Mouse (Mus musculus): ENCODE results near the gene Dnajc19.
"Not testable (repeated sequence)": the region's sequence is repeated elsewhere in the genome, so short reads cannot be mapped to it uniquely, and the experiment has no call there.

Dnajc19 gene

DNA sequence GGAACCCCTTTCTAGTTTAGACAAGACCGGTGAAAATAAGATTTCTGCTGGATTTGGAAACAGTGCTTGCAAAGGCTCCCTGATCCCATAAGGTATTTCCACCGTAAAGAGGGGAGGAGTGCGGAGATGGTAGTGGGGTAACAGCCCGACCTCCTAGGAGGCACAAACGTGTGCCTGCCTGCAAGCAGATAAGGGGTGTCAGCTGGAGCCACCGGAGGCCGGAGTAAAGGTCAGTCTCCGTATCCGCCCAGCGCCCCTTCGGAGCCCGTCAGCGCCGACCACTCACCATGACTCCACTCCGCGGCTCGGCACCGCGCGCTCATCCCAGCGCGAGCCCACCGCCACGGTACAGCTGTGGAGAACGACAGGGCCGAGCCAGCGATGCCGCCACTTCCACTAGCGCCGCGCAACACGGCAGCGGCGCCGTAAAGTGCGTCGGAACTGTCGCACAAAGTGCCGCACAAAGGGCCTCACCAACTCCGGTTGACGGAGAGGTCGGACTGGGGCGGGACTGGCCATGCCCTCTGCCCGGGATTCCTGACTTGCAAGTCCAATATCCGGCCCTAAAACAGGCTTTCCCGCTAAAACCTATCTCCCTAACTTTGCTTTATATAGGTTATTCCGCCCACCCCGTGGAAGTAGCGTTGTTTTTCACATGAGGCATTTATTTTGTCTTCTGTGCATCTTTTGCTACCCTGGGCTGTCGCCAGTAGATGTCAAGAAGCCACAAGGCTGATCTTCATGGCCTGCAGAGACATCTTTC is at the start of gene Dnajc19:
TSS of gene Dnajc19 (minus strand) at position 422 of the 763 bp plus-strand sequence.
- peak; percentile 97 to 98 for DNase-seq

DNA sequence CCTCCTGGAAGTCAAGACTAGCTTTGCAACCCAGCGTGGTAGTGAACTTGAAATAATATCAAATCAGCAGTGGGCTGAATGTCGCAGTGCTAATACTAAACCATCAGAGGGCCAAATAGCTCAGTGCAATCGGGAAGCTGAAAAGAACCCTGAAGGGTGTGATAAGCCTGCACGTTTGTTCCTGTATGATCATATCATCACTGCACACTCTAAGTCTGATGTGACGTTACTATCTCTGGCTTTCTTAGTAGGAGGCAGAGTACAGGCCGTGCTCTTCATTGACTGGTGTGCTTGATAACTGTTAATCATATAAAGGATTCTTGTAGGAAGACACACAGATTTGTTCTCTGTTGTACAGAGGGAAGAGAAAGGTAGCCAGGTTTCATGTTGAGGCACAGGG is 48.8 kb upstream of the Dnajc19 start:
- DNase-seq: no peak

DNA sequence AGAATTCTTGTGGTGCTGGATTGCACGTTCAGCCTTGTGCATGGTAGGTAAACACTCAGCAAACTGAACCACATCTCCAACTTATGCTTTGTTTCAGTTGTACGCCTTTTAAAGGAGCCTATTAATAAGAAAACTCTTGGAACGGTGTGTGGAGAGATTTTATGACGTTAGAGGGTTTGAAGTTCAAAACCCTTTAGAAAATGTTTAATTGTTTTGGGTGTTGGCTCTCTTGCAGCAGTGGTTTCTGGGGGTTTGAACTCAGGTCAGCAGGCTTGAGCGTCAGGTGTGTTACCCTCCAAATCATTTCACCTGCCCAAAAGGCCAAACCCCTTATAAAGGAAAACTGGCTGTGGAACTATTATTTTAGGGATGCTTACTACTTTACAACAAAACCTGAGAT is 40.2 kb upstream of the Dnajc19 start:
- no peak for DNase-seq

DNA sequence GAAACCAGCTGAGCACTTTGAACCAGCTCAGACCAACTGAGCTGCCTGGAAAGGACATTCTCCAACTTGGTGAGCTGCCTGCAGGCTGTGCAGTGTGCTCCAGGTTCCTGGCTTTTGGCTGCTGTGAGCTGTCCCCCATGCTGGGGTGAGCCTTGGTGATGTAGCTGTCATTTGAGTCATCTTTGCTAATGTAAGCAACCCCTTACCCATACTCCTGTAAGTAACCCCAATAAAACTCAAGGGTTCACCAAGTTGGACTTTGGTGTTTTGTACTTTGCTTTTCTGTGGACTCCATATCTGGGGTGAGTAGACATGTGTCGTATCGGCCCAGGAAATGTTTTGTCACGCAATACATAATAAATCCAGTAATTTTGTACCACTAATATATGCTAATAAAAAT is 39.7 kb upstream of the Dnajc19 start:
- no peak for DNase-seq

DNA sequence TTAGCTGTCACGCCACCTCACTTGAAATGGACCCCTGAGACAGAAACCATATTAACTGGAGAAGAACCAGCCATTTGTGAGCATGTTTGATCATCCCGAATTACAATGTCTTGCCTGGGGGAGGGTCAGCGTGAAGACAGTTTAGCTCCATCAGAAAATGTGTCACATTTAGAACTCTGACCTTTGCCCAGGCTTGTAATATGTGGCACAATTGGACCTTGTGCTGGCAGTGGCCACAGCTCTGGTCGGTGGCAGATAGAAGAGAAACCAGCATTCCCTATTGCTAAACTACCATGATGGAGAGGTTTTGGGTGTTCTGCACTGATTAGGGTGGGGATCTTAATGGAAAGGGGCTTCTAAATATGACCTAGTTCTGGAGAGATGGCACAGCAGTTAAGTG is 38.7 kb upstream of the Dnajc19 start:
- no peak for DNase-seq

DNA sequence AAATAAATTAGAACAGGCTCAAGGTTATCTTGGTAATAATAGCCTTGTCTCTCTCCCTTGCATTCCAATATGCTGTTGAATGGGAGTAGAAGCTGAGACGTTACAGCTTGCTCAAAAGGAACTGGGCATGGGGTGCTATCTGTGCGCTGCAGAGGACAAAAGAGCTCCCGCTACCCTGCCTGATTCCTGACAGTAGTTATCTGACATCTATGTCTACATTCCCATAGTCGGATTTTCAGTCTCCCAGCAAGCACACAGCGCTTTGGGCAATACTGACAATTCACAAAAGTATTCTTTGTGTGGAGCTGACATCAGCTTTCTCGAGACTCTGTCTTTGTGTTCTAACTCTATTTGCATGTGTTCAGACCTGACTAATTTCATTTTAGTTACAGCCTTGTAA is 34.7 kb upstream of the Dnajc19 start:
- DNase-seq: no peak

DNA sequence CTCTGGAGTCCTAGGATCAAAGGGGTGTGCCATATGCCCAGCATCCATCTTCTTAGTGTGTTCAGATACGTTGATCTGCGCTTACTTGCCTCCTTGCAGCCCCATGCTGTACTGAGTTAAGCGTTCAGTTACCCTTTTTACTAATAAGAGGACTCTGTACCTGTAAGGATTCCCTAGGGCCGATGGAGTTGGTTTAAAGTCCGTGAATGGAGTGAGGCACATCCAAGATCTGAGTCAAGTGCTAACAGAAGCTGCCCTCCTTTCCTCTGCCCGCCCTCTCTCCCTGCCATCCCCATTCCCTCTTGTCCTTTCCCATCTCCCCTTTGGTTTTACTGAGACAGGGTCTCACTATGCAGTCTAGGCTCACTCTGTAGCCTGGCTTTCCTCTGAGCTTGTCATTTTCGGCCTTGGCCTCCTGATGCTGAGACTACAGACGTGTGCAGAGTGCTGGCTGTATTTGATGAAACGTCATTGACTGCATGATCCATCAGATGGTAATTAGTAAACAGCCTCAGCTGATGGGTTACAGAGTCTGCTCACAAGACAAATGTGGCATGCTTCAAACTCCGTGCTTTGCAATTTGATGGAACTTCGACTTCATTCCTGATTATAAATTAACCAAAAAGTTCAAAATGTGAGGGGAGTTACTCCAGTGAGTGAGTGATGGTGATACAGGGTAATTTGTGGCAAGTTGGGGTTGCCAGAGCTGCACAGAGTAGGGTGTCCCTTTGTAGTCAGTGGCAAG is 31.0 kb upstream of the Dnajc19 start:
- DNase-seq: no peak

DNA sequence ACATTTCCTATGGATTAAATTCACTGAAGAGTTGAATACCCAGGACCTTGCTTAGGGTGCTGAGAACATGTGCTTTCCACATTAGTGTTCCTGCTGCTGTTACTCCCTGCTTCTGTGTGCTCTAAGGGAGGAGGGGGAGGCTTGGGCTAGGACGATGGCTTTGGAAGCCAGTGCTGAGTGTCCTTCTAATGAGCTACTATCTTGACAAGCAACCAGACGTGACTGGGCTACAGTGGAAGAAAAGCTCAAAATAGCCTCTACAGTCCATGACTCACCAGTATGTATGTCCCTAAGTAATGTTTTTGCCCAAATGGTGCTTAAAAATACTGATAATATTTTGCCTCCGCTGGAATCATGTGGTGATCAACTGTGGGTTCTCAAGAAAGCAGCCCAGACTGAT is 26.5 kb upstream of the Dnajc19 start:
- DNase-seq: no peak

DNA sequence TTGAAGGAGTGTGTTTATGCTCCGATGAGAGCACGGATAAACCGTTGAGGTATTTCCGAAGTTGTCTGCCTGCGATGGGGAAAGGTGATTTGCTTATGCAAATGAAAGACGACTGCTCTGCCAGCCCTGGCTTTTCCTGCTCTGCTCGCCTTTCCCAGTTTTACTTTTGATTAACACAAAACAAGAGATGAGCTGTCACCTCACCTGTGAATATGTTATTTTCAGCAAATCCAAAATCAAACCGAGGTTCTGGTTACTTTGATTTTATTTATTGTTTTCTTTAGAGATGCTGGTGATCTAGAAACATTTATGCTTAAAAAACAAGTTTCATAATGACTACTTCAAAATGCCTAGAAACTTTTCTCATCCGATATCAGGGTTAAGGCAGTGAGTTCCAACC is 25.3 kb upstream of the Dnajc19 start:
- DNase-seq: no peak

DNA sequence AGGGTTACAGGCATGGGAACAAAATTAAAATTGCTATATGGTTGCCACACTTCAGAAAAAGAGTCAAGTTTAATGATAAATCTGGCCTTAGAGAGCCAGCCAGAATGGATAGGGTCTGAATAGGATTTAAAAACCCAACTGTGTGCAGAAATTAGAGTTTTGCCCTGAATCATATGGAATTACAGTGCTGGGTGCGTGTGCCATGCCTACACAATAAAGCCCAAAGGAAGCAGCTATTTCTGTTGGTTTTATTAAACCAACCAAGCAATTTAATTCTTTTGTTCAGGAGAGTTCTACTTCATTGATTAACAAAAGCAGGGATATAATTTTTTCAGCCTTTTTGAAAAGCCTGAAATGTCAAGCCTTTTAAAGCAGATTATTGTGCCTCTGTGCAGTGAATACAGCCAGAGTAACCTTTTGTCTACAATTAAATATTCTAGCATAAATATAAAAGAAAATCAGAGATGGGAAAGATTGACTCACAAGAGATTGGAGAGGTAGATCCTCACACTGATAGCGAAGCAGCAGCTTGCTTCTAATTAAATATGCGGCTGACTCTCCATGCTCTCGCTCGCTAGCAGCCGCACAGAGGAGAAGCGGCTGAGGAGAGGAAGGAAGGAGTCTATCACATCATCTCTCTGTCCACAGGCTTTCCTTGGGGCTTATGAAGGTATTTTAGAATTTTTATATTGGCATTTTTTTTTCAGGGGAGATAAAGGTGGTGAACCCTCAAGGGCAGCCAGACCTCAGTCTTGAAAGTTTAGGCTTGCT is 23.0 kb upstream of the Dnajc19 start:
- no peak for DNase-seq

DNA sequence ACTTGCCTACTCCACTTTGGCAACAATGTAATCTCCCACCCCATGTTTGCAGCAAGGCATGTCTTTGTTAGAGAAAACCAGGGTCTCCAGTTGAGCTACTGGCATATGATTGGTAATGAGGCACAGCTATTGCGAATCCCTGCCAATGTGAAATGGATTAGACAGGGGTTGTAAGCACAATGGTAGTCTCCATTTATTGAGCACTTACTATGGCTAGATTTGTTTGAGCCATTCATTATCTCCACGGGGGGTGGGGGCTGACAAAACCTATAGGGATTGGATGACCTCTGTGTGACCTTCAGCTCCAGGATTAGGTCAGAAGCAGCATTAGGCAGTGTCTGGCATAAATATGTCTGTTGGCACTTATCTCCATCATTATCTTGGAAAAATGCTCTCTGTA is 21.8 kb upstream of the Dnajc19 start:
- DNase-seq: no peak

DNA sequence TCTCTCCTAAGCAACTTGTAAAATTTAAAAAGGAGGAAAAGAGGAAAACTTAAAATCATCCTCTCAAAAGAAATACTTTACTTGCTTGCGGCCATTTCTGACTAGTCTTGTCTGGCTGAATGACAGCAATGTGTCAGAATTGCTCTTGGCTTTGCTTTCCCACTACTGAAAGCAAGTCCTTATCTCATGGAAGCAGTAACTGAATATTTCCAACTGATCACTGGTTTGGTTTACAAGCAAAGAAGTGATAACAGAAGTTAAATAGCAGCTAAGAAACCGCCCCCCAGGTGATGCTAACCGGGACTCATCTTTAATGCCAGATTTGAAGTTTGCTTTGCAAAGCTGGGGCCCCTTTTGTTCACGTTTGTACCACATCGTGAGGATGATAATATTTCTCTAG is 2.5 kb upstream of the Dnajc19 start:
- no peak for DNase-seq

DNA sequence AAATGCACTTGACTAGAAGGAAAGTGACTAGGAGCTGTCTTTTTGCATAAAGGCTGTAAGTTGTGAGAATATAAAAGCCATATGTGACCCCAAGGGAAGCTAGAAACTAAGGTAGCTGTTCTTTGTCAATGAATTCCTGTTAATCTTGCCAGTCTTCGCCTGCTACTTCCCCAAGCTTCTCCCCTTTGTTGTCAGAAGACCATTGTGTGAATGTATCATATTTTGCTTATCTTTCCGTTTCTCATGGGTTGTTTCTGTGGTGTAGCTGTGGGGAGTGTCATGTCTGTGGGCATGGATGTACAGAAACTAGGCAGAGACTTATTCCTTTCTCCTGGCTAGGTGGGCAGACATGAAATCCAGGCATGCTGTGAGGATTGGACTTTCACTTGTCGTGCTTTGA is 808 bp upstream of the Dnajc19 start:
- no peak for DNase-seq

DNA sequence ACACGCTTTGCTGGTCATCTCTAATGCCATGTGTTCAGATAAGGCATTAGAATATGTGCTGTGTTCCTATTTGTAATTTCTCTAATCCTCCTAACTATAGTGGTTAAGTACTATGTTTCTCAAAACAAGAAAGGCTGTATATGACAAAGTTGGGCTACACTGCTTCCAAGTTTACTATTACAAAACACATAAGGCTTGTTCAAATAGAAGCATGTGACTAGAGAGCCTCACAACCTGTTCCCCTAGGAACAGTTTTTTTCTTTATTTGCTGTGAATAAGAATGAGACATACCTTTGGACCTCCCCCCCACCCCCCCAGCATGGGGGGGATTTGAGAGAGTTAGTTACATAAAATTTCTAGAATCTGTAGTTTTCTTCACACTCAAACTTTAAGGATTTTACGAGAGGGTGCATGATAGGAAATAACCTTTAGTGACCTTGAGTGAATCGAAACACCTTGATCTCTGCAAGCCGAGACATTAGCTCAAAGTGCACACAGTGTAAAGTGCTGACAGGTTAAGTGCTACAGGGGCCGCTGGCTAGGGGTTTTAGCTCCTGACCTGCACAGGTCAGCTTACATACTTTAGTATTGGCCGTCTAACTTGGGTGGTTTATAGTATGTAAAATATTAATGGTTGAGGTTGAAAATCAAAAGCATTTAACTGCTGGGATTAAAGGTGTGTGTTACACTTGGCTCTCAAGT is 4.9 kb downstream of the Dnajc19 start:
- no peak for DNase-seq

DNA sequence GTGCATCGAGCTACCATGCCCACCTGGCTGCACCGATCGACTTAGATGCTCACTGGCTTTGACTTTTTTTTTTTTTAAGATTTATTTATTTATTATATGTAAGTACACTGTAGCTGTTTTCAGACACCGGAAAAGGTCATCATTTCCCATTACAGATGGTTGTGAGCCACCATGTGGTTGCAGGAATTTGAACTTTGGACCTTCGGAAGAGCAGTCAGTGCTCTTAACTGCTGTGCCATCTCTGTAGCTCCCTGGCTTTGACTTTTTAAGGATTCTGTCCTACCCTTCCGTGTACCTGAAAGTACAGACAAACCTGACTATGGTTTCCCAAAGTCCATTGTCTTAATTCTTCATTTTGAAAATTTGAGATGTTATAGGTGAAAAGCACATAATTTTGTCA is 8.4 kb downstream of the Dnajc19 start:
- DNase-seq: no peak

DNA sequence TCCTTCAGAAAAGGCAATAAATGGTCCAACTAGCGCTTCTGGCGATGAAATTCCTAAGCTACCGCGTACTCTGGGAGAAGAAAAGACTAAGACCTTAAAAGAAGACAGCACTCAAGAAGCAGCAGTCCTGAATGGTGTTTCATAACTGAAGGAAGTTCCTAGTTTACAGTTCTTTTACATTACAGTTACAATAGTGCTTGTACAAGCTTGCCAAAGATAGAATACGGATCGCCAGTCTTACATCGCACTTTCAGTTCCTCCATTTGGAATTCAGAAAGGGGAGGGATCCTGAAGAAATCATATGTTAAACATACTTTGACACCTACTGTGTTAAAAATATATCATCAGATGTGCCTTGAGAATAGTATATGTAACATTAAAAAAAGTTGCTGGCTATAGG is 12.2 kb downstream of the Dnajc19 start:
- not testable (repeated sequence) for DNase-seq

DNA sequence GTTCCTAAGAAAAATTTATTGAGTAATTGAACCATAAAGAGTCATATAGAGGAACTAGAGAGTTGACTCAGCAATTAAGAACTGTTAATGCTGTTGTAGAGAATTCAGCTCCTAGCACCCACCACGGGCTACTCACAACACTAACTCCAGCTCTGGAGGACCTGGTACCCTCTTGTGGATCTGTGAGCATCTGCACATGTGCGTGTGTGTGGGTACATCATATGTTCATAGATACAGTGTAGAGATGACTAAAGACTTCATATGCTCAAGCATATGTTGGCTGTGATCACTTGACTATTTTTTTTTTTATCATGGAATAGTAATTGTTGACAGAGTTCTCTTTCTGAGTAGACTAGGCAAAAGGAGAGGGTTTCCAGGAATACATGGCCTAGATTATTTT is 18.8 kb downstream of the Dnajc19 start:
- DNase-seq: no peak

DNA sequence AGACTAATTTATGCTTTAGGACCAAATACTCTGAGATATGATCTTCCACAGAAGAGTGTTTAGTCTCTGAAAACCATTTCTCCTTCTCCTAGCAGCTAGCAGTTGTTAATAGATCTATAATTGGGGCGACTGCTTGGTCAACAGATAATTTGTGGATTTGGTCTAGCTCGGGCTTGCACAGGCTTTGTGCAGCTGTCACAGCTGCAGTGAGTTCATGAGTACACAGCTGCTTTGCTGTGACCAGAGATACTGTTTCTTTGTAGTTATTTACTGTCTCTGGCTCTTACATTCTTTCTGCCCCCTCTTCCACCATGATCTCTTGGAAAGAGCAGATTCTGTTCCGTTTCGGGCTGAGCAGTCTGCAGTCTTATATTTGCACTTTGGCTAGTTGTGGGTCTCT is 39.1 kb downstream of the Dnajc19 start:
- DNase-seq: no peak

DNA sequence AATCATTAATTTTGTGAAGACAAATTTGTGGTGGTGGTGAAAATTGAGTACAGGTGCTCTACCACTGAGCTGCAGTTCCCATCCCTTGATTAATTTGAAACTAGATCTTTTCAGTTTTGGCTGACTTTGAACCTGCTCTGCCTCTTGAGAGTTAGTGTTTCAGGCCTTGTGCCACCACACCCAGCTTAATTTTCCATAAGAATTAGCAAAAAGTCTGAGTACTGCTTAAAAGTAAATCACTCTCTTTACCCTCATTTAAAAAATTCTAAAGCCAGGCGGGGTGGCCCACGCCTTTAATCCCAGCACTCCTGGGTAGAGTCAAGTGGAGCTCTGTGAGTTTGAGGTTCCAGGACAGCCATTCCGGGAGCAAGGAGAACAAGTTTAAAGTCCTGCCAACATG is 45.4 kb downstream of the Dnajc19 start:
- no peak for DNase-seq

DNA sequence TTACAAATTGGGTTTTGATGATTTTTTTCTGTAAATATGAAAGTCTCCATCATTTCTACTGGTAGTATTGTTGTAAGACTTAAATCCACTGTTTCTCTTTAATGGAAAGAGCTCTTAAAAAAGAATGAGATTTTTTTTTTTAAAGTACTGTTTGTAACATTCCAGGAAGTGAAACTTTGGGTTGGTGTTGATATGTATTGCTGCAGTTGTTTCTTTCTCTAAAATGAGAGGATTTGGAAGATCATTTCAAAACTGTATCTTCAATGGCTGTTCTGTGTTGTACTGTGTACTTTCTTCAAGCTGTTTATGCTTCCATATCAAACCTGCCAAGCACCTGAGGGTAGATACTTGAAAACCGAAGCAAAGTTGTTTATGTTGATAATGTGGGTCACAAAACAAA is 46.3 kb downstream of the Dnajc19 start:
- DNase-seq: no peak

DNA sequence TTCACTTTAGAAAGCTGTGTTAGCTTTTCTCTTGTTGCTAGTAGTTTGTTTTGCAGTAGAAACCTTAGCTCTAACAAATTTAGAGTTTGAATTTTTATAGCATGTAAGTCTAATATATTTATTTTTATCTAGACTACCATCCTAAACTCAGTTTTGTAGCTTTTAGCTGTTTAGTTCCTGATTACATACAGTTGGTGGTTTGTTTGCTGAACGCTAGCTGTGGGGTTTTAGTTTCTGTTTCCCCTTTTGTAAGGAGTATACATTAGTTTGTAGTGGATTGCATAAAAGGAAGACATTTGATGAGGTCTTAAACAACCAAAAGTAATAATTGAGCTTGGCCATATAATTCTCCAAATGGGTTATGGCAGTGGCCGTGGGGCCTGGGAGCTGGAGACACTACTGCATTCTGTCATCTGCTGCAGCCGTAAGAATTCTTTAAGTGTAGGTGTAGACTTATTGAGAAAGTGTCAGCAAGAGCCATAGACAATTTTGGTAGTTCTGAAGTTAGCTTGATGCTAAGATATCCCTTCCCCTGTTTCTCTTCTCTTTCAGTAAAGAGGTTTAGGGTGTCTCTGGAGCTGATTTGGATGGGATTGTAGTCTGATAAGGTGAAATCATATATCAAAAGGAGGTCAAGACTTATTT is 47.3 kb downstream of the Dnajc19 start:
- DNase-seq: no peak

DNA sequence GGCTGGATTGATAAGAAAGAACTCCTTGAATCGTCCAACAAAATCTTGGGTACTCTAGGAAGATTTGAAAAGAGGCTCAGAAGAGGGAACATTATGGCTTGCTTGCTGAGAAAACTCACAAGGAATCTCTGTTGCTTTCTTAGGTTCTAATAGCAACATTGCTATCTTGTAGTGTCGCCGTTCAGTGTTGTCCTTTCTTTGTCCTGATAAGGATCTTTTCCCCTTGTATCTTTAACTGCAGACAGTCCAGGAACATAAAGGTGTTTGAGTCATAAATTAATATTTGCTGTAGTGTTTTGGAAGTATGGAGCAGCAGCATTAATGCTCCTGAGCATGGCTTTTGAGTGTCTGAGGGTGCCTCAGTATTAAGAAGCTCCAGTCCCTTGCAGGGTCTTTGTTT is 50.5 kb downstream of the Dnajc19 start:
- DNase-seq: no peak

DNA sequence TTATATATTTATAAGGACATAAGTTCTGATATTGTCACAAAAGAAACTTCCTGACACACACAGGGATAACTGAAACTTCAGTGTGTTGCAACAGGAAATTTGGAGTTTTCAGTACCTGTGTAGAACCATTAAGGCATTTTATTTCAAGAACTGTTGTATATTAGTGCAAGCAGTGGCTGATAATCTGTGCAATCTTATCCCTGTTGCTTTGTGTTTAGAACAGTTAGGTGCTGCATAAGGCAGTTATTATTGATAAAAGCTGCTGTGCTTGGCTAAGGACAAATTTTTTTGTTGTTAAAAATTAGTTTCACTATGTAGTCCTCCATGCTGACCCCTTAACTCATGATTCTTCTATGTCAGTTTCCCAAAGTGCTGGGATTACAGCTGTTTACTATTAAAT is 52.2 kb downstream of the Dnajc19 start:
- no peak for DNase-seq

Data from cerebellum, postnatal 36 days (tissue).